Mouse (Mus musculus) G1E (cell line): ENCODE data around the gene Ilf2.

Experiments used
- CTCF ChIP-seq: IDR thresholded peaks from 2 replicates; pipeline ENCODE4 v1.5.1; 2012; ENCODE audit warnings: low read depth, low read length, inconsistent platforms, mixed read lengths
- GATA1 ChIP-seq: IDR thresholded peaks from 2 replicates; pipeline ENCODE4 v1.6.1; 2012; ENCODE audit warnings: borderline replicate concordance, low read length, inconsistent platforms, mixed read lengths
- TAL1 ChIP-seq: conservative IDR thresholded peaks from 2 replicates; pipeline ENCODE4 v1.6.1; 2012; ENCODE audit warnings: low read depth, low read length, inconsistent platforms, mixed read lengths

GRCm38 (mm10) chr3:90448626-90449025 is 27.3 kb upstream of the Ilf2 start:
- no peak for TF ChIP-seq TAL1
- no peak for TF ChIP-seq CTCF
- TF ChIP-seq GATA1 = no peak
